Mouse (Mus musculus) lung, embryonic 14.5 days (tissue): ENCODE measurements around the gene Stat5b. TPM values are rescaled to one million over a fixed set of nuclear protein-coding genes. Genes with fewer than 3 reads are reported as not detected.

Experiments
- ATAC-seq: fragments of 200-750 bp; cut with Nextera tagmentation; 2 replicates; pipeline ENCODE4 v1.8.0; 2017; ENCODE audit warnings: mild to moderate bottlenecking, moderate TSS enrichment, moderate library complexity; ENCODE audit not compliant: insufficient read depth
- DNase-seq: peaks from one replicate; pipeline ENCODE4 v3.0.0-alpha.2; 2015
- H3K27ac ChIP-seq: fragments of 300-500 bp; sonication (generic); 2 replicates; pipeline ENCODE4 v1.5.1; 2014; ENCODE audit warnings: low read depth, mild to moderate bottlenecking, moderate library complexity
- H3K27me3 ChIP-seq: fragments of 300-500 bp; sonication (generic); 2 replicates; pipeline ENCODE4 v1.6.1; 2014; ENCODE audit warnings: low read length, control low read depth; ENCODE audit not compliant: insufficient read depth
- H3K36me3 ChIP-seq: fragments of 300-500 bp; sonication (generic); 2 replicates; pipeline ENCODE4 v1.6.1; 2014; ENCODE audit warnings: control low read depth; ENCODE audit not compliant: insufficient read depth
- H3K4me1 ChIP-seq: fragments of 300-500 bp; sonication (generic); 2 replicates; pipeline ENCODE4 v1.6.1; 2014; ENCODE audit warnings: antibody characterized with exemption, control low read depth; ENCODE audit not compliant: insufficient read depth
- H3K4me2 ChIP-seq: fragments of 300-500 bp; sonication (generic); 2 replicates; pipeline ENCODE4 v1.6.1; 2014; ENCODE audit warnings: mild to moderate bottlenecking
- H3K4me3 ChIP-seq: fragments of 300-500 bp; sonication (generic); 2 replicates; pipeline ENCODE4 v1.5.1; 2014; ENCODE audit warnings: low read depth, low read length
- H3K9ac ChIP-seq: fragments of 300-500 bp; sonication (generic); 2 replicates; pipeline ENCODE4 v1.6.1; 2014
- H3K9me3 ChIP-seq: fragments of 300-500 bp; sonication (generic); 2 replicates; pipeline ENCODE4 v1.6.1; 2016; ENCODE audit warnings: low read depth, low read length, control low read depth
- CTCF ChIP-seq: IDR thresholded peaks from 2 replicates; pipeline ENCODE4 v1.5.1; 2016; ENCODE audit warnings: antibody characterized with exemption, low read depth
- WGBS: fragments of 180-500 bp; shearing (Covaris S2); extraction: QIAGEN DNeasy Blood & Tissue Kit; methylation state at CpG from one replicate; pipeline ENCODE4 v1.1.7; 2014; 5-methylcytosine and 5-hydroxymethylcytosine counted together
- polyA plus RNA-seq: library from polyadenylated mRNA; unstranded; fragments of >200 nt; fragmentation: Nextera tagmentation; extraction: Ambion mirVana; gene quantifications from 2 replicates; pipeline ENCODE4 v1.2.1, GENCODE M21; 2014

Gene Stat5b
- polyA plus RNA-seq, 1 experiment from 2014 or later = 26.6 TPM

- DNase-seq (no peak), ATAC-seq (no peak)
- Histone ChIP-seq H3K4me2 (no peak overlapping the region), H3K4me3 (no peak overlapping the region), H3K27ac (0 out of 2 replicates have a peak overlapping the region, but pooled peaks have one; percentile 18), H3K9ac (no peak overlapping the region), H3K36me3 (0 out of 2 replicates have a peak, but pooled peaks cover 23% of the 10 kb centered on the region), H3K9me3 (no peaks in the 10 kb centered on the region), H3K4me1 (no peaks in the 10 kb centered on the region; the same call in 1 of the 2 replicates), H3K27me3 (no peaks in the 10 kb centered on the region)
- WGBS = 85% methylated on average over 5 of the region's 5 CpGs
- no peak for TF ChIP-seq CTCF
Observed at GRCm38 (mm10) chr11:100892435-100892834, 41.9 kb upstream of the Stat5b start.

GRCm38 (mm10) chr11:100891256-100892123 is 41.0 kb upstream of the Stat5b start:
- H3K36me3 ChIP-seq = 0 out of 2 replicates have a peak, but pooled peaks cover 23% of the 10 kb centered on the region
- H3K27ac ChIP-seq = peak overlapping the region; percentile 69; the same call in 1 of the 2 replicates
- 0 out of 2 replicates have a peak overlapping the region, but pooled peaks have one; percentile 23 for H3K4me2 ChIP-seq
- H3K9me3 ChIP-seq = no peaks in the 10 kb centered on the region
- ATAC-seq = peak; percentile 50
- no peaks in the 10 kb centered on the region; the same call in 1 of the 2 replicates for H3K4me1 ChIP-seq
- no peak overlapping the region; the same call in 1 of the 2 replicates for H3K9ac ChIP-seq
- H3K27me3 ChIP-seq = no peaks in the 10 kb centered on the region
- WGBS = 49% methylated on average over 15 of the region's 15 CpGs
- DNase-seq = peak; percentile 48
- no peak overlapping the region for H3K4me3 ChIP-seq
- no peak for TF ChIP-seq CTCF

GRCm38 (mm10) chr11:100890481-100890880 is 40.0 kb upstream of the Stat5b start:
- 64% methylated on average over 6 of the region's 6 CpGs for WGBS
- no peak overlapping the region for H3K9ac ChIP-seq
- no peak overlapping the region for H3K4me2 ChIP-seq
- no peaks in the 10 kb centered on the region for H3K27me3 ChIP-seq
- H3K36me3 ChIP-seq = peaks cover 20% of the 10 kb centered on the region; the same call in 1 of the 2 replicates
- H3K9me3 ChIP-seq = no peaks in the 10 kb centered on the region
- no peak overlapping the region for H3K4me3 ChIP-seq
- ATAC-seq (no peak), DNase-seq (no peak)
- peak overlapping the region; percentile 69; the same call in 1 of the 2 replicates for H3K27ac ChIP-seq
- no peaks in the 10 kb centered on the region; the same call in 1 of the 2 replicates for H3K4me1 ChIP-seq
- TF ChIP-seq CTCF = no peak

- Histone ChIP-seq H3K9me3 (no peaks in the 10 kb centered on the region), H3K36me3 (peaks cover 18% of the 10 kb centered on the region; the same call in 1 of the 2 replicates), H3K27me3 (no peaks in the 10 kb centered on the region), H3K4me3 (no peak overlapping the region), H3K4me1 (no peaks in the 10 kb centered on the region; the same call in 1 of the 2 replicates), H3K9ac (no peak overlapping the region), H3K27ac (no peak overlapping the region), H3K4me2 (no peak overlapping the region)
- DNase-seq (no peak), ATAC-seq (no peak)
- no peak for TF ChIP-seq CTCF
- 41% methylated on average over 10 of the region's 10 CpGs for WGBS
Observed at GRCm38 (mm10) chr11:100888348-100888820, 37.9 kb upstream of the Stat5b start.

GRCm38 (mm10) chr11:100887764-100888163 is 37.2 kb upstream of the Stat5b start:
- peaks cover 15% of the 10 kb centered on the region; the same call in 1 of the 2 replicates for H3K36me3 ChIP-seq
- H3K27ac ChIP-seq = no peak overlapping the region

GRCm38 (mm10) chr11:100887236-100887635 is 36.7 kb upstream of the Stat5b start:
- no peak for DNase-seq
- no peaks in the 10 kb centered on the region; the same call in 1 of the 2 replicates for H3K4me1 ChIP-seq
- TF ChIP-seq CTCF = no peak
- no peaks in the 10 kb centered on the region for H3K9me3 ChIP-seq
- H3K9ac ChIP-seq = no peak overlapping the region
- H3K36me3 ChIP-seq = peaks cover 14% of the 10 kb centered on the region; the same call in 1 of the 2 replicates
- no peak overlapping the region for H3K4me3 ChIP-seq
- no peak overlapping the region for H3K4me2 ChIP-seq
- H3K27me3 ChIP-seq = no peaks in the 10 kb centered on the region
- ATAC-seq = no peak
- H3K27ac ChIP-seq = no peak overlapping the region
- 84% methylated on average over 4 of the region's 4 CpGs for WGBS

More at GRCm38 (mm10) chr11:100887764-100888163, 37.2 kb upstream of the Stat5b start:
- Histone ChIP-seq H3K4me2 (no peak overlapping the region), H3K9ac (no peak overlapping the region), H3K4me3 (no peak overlapping the region), H3K4me1 (no peaks in the 10 kb centered on the region; the same call in 1 of the 2 replicates), H3K27me3 (no peaks in the 10 kb centered on the region), H3K9me3 (no peaks in the 10 kb centered on the region)
- 57% methylated on average over 3 of the region's 3 CpGs for WGBS
- no peak for TF ChIP-seq CTCF
- ATAC-seq (no peak), DNase-seq (no peak)
